Mouse (Mus musculus): ENCODE results near the gene Sox1.

DNA sequence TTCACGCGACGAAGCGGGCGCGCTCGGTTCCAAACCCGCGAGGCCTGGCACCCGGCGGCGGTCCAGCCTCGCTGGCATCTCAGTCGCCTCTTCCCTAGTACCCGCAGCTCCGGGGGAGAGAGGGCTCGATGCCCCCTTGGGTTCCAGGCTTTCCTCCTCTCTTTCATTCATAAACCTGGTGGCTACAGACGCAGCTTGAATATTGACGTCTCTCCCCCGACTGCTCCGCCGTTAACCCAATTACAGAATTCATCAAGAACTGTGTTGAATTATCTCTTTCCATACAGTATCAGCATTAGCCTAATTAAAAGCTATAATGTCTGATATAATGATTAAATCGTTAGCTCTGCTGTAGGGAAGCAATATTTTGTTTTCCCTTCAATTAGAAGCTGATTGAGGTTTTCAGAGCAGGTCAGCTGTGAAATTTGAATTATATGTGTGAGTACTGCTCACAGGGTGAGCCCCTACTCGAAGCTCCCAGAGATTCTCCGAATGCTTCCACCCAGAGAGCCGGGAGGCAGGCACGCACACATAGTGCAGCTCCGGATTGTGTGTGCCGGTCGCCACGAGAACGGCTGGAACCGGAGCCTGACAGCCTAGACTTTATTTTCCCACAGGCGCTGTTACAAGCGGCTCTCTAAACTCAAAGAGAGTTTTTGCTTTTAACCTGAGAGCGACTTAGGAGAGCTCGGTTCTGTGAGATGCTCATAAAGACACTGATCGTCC is 4.3 kb upstream of the Sox1 start:
- TF ChIP-seq CTCF (IDR thresholded peaks at IDR 0.05; ENCODE audit: insufficient read depth, low read depth, low read length) (no peak), POLR2A (IDR thresholded peaks at IDR 0.05; ENCODE audit: insufficient read depth, low read depth, low read length) (no peak)
